Mouse (Mus musculus) embryonic fibroblast, embryonic 13.5 days (primary cell): ENCODE measurements around the gene Rab37.

ENCODE experiments used
- CTCF ChIP-seq: IDR thresholded peaks from 2 replicates; pipeline ENCODE4 v1.5.1; 2011; ENCODE audit warnings: mild to moderate bottlenecking, control low read depth, low read length, moderate library complexity, borderline replicate concordance; ENCODE audit not compliant: insufficient read depth
- POLR2A ChIP-seq: IDR thresholded peaks from 2 replicates; pipeline ENCODE4 v1.6.1; 2011; ENCODE audit warnings: low read depth, mild to moderate bottlenecking, control low read depth, low read length, moderate library complexity

DNA sequence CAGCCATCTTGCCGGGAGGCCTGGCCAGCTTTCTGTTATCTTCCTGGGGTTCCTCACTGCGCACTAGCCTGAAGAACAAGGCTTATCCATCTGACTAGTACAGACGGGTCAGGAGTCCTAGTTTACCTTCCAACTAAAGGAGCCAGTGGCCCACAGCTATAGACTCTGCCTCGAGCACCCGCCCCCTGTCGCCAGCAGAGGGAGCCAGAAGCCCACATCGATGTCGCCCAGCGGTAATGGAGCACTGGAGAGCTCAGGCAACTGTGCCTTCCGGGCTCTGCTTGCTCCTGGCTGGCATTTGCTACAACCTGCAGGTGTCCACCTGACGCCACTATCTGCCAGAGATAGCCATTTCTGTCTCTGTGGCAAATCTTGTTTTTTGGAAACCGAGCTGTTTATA, 111.1 kb downstream of the Rab37 start:
- peak; percentile 88 for TF ChIP-seq CTCF
- no peak for TF ChIP-seq POLR2A
